Mouse (Mus musculus) mouse trophoblast stem cell (cell line): Measurements from ENCODE around the gene Rspry1.

Source experiments
- in situ Hi-C, 2 experiments: fragments of 300-500 bp; cut with MseI, MboI; formaldehyde crosslinking; loops; 2 replicates in 1 of 2; 3 replicates in 1 of 2; pipeline ENCODE4 v1.15.1; 2025

Gene Rspry1

GRCm38 (mm10) chr8:94684287-94684686 lies 82.5 kb downstream of the Rspry1 start:
- in situ Hi-C loops: no loop called here

GRCm38 (mm10) chr8:94685953-94686352 lies 84.2 kb downstream of the Rspry1 start:
- in situ Hi-C loops: no loop called here

- in situ Hi-C loops: no loop called here
Observed at GRCm38 (mm10) chr8:94694701-94695100, 93.0 kb downstream of the Rspry1 start.

- in situ Hi-C loops: no loop called here
Observed at GRCm38 (mm10) chr8:94695341-94695993, 93.7 kb downstream of the Rspry1 start.

GRCm38 (mm10) chr8:94695994-94696384 lies 94.3 kb downstream of the Rspry1 start, which contains the start of gene Pllp:
Pllp (minus strand) TSS chr8:94696278.
- in situ Hi-C loops: no loop called here

GRCm38 (mm10) chr8:94696566-94696965 lies 94.8 kb downstream of the Rspry1 start:
- in situ Hi-C loops: no loop called here

- in situ Hi-C loops: no loop called here
Observed at GRCm38 (mm10) chr8:94697956-94698355, 96.2 kb downstream of the Rspry1 start.

- in situ Hi-C loops: no loop called here
Observed at GRCm38 (mm10) chr8:94699366-94699765, 97.6 kb downstream of the Rspry1 start.

GRCm38 (mm10) chr8:94700421-94700935 lies 98.7 kb downstream of the Rspry1 start:
- in situ Hi-C loops: loop anchor here (5.0 kb wide), 1 partner anchor 112 kb away; the partner anchor contains the start of gene Ccl17 (in 2 of the 2)

- in situ Hi-C loops: loop anchor here (5.0 kb wide), 1 partner anchor 110 kb away; the partner anchor contains the start of gene Ccl17 (in 2 of the 2)
Observed at GRCm38 (mm10) chr8:94702156-94702555, 100.4 kb downstream of the Rspry1 start.

- in situ Hi-C loops: loop anchor here (5.0 kb wide), 1 partner anchor 109 kb away; the partner anchor contains the start of gene Ccl17 (in 2 of the 2)
Observed at GRCm38 (mm10) chr8:94702844-94703813, 101.4 kb downstream of the Rspry1 start.

- in situ Hi-C loops: loop anchor here (5.0 kb wide), 1 partner anchor 108 kb away; the partner anchor contains the start of gene Ccl17 (in 2 of the 2)
Observed at GRCm38 (mm10) chr8:94703972-94704668, 102.4 kb downstream of the Rspry1 start.

- in situ Hi-C loops: loop anchor here (5.0 kb wide), 1 partner anchor 108 kb away; the partner anchor contains the start of gene Ccl17 (in 2 of the 2)
Observed at GRCm38 (mm10) chr8:94704669-94704984, 102.9 kb downstream of the Rspry1 start.

GRCm38 (mm10) chr8:94705581-94706245 lies 104.0 kb downstream of the Rspry1 start:
- in situ Hi-C loops: no loop called here

- in situ Hi-C loops: no loop called here
Observed at GRCm38 (mm10) chr8:94706732-94707395, 105.1 kb downstream of the Rspry1 start.
